Mouse (Mus musculus): ENCODE measurements around the gene Rin3. TPM values are rescaled to one million over a fixed set of nuclear protein-coding genes. Genes with fewer than 3 reads are reported as not detected.

Gene Rin3
- total and polyA plus RNA-seq, 2 experiments from 2014 or later = 1.6 to 3.7 TPM

DNA sequence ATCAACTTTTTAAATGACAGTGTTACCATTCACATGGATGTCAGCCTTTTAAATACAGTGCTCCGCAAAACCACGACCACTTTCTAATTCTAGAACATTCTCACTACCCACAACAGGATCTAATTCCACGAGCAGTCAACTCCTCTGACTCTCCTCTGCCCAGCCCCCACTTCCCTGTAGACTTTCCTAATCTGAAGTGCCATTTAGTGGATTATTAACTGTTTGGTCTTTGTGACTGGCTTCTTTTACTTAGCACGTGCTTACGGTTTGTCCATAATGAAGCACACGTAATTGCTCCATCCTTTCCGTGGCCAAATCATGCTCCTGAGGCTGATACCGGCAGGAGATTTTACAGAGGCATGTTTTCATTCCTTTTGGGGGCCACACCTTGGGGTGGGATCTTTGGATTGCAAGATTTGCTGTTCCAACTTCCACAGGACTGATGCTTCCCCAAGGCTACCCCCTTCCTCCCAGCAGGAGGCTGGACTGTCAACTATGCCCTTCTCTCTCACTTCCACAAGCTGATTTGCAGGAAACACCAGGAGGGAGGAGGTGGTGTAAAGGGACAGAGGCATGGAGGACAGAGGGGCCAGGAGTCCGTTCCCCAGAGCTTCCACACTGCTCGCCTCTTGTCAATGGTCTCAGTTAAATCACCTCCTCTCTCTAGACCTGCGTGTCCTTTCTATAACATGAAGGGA, 139.9 kb downstream of the Rin3 start:
- H3K4me1 ChIP-seq (ENCODE audit: insufficient read depth, low read length) = no peaks in the 10 kb centered on the region
- DNase-seq (ENCODE audit: low spot score) = no peak
- no peak overlapping the region for H3K27ac ChIP-seq (ENCODE audit: low read depth, low read length)
- no peak overlapping the region for H3K4me3 ChIP-seq (ENCODE audit: low read depth, low read length)
- peaks cover 11% of the 10 kb centered on the region for H3K36me3 ChIP-seq (ENCODE audit: insufficient read depth, low read length)
- H3K9ac ChIP-seq (replicated peaks; ENCODE audit: low read length, poor library complexity, severe bottlenecking) = no peak overlapping the region
- WGBS = 91% methylated on average over 11 of the region's 11 CpGs
- no peak for TF ChIP-seq CTCF (IDR thresholded peaks at IDR 0.05)
- H3K4me2 ChIP-seq (ENCODE audit: low read depth, low read length, poor library complexity, severe bottlenecking) = no peak overlapping the region
- ATAC-seq (ENCODE audit: low FRiP score) = no peak
- H3K27me3 ChIP-seq (ENCODE audit: insufficient read depth, low read length) = no peaks in the 10 kb centered on the region
- no peaks in the 10 kb centered on the region for H3K9me3 ChIP-seq (ENCODE audit: low read length)

GRCm38 (mm10) chr12:102423625-102424024, 140.8 kb downstream of the Rin3 start:
- Histone ChIP-seq H3K4me2 (ENCODE audit: low read depth, low read length, poor library complexity, severe bottlenecking) (no peak overlapping the region), H3K9me3 (ENCODE audit: low read length) (no peaks in the 10 kb centered on the region), H3K4me3 (ENCODE audit: low read depth, low read length) (no peak overlapping the region), H3K27ac (ENCODE audit: low read depth, low read length) (no peak overlapping the region), H3K27me3 (ENCODE audit: insufficient read depth, low read length) (no peaks in the 10 kb centered on the region), H3K9ac (replicated peaks; ENCODE audit: low read length, poor library complexity, severe bottlenecking) (no peak overlapping the region), H3K4me1 (ENCODE audit: insufficient read depth, low read length) (no peaks in the 10 kb centered on the region), H3K36me3 (ENCODE audit: insufficient read depth, low read length) (peaks cover 11% of the 10 kb centered on the region)
- ATAC-seq (ENCODE audit: low FRiP score) (no peak), DNase-seq (ENCODE audit: low spot score) (no peak)
- no peak for TF ChIP-seq CTCF (IDR thresholded peaks at IDR 0.05)
- WGBS = 94% methylated on average over 8 of the region's 8 CpGs

DNA sequence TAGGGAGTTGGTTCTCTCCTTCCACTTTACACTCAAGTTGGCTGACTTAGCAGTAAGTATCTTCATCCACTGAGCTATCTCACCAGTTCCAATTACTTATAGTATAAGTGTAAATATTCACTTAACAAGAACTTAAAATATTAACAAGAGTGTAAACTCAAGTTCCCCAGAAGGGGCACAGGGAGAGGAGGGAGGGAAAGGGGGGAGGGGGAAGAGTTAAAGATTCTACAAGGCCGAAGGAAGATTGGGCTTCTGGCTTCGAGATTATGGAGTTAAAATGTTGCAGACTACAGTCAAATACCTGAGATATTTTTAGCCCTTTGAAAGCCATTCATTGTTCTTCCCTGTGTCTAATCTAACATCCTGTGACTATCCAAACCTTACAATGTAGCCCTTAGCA, 141.6 kb downstream of the Rin3 start:
- Histone ChIP-seq H3K4me2 (ENCODE audit: low read depth, low read length, poor library complexity, severe bottlenecking) (no peak overlapping the region), H3K9ac (replicated peaks; ENCODE audit: low read length, poor library complexity, severe bottlenecking) (no peak overlapping the region), H3K27ac (ENCODE audit: low read depth, low read length) (no peak overlapping the region), H3K4me1 (ENCODE audit: insufficient read depth, low read length) (no peaks in the 10 kb centered on the region), H3K9me3 (ENCODE audit: low read length) (no peaks in the 10 kb centered on the region), H3K4me3 (ENCODE audit: low read depth, low read length) (no peak overlapping the region), H3K36me3 (ENCODE audit: insufficient read depth, low read length) (peaks cover 11% of the 10 kb centered on the region), H3K27me3 (ENCODE audit: insufficient read depth, low read length) (no peaks in the 10 kb centered on the region)
- no peak for ATAC-seq (ENCODE audit: low FRiP score)
- no peak for DNase-seq (ENCODE audit: low spot score)
- WGBS = 78% methylated on average over 2 of the region's 2 CpGs
- TF ChIP-seq CTCF (IDR thresholded peaks at IDR 0.05) = no peak

DNA sequence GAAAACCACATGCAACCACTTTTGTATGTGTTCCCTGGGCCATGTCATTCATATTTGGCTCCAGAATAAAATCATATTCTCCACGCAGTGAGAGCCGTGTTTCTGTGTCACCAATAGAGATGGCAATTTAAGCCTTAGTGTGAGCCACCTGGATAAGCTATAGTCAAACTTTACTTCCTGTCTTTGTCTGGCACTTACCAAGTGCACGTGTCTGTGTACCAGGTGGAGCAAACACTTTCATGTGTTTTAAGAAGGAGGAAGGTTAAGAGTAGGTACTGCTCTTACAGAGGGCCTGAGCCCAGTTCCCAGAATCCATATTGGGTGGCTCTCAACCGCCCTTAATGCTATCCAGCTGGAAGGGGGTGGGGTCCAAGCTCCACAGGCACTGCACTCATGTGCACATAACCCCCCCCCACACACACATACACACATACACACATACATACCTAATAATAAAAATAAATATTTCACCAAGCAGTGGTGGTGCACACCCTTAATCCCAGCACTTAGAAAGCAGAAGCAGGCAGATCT, 142.3 kb downstream of the Rin3 start:
- Histone ChIP-seq H3K4me1 (ENCODE audit: insufficient read depth, low read length) (no peaks in the 10 kb centered on the region), H3K4me2 (ENCODE audit: low read depth, low read length, poor library complexity, severe bottlenecking) (no peak overlapping the region), H3K27ac (ENCODE audit: low read depth, low read length) (no peak overlapping the region), H3K27me3 (ENCODE audit: insufficient read depth, low read length) (no peaks in the 10 kb centered on the region), H3K4me3 (ENCODE audit: low read depth, low read length) (no peak overlapping the region), H3K36me3 (ENCODE audit: insufficient read depth, low read length) (peaks cover 11% of the 10 kb centered on the region), H3K9me3 (ENCODE audit: low read length) (no peaks in the 10 kb centered on the region), H3K9ac (replicated peaks; ENCODE audit: low read length, poor library complexity, severe bottlenecking) (no peak overlapping the region)
- DNase-seq (ENCODE audit: low spot score) (no peak), ATAC-seq (ENCODE audit: low FRiP score) (no peak)
- TF ChIP-seq CTCF (IDR thresholded peaks at IDR 0.05) = no peak
- 85% methylated on average over 4 of the region's 4 CpGs for WGBS

GRCm38 (mm10) chr12:102426285-102426684, 143.4 kb downstream of the Rin3 start:
- 97% methylated on average over 7 of the region's 7 CpGs for WGBS
- H3K9ac ChIP-seq (replicated peaks; ENCODE audit: low read length, poor library complexity, severe bottlenecking) = no peak overlapping the region
- peaks cover 11% of the 10 kb centered on the region for H3K36me3 ChIP-seq (ENCODE audit: insufficient read depth, low read length)
- ATAC-seq (ENCODE audit: low FRiP score) (no peak), DNase-seq (ENCODE audit: low spot score) (no peak)
- H3K9me3 ChIP-seq (ENCODE audit: low read length) = no peaks in the 10 kb centered on the region
- H3K4me2 ChIP-seq (ENCODE audit: low read depth, low read length, poor library complexity, severe bottlenecking) = no peak overlapping the region
- no peak for TF ChIP-seq CTCF (IDR thresholded peaks at IDR 0.05)
- no peak overlapping the region for H3K27ac ChIP-seq (ENCODE audit: low read depth, low read length)
- H3K4me1 ChIP-seq (ENCODE audit: insufficient read depth, low read length) = no peaks in the 10 kb centered on the region
- H3K4me3 ChIP-seq (ENCODE audit: low read depth, low read length) = no peak overlapping the region
- no peaks in the 10 kb centered on the region for H3K27me3 ChIP-seq (ENCODE audit: insufficient read depth, low read length)

- no peak overlapping the region for H3K4me3 ChIP-seq (ENCODE audit: low read depth, low read length)
- WGBS = 95% methylated on average over 4 of the region's 5 CpGs
- no peak for ATAC-seq (ENCODE audit: low FRiP score)
Observed at GRCm38 (mm10) chr12:102429656-102430055, 146.8 kb downstream of the Rin3 start.

More at GRCm38 (mm10) chr12:102429656-102430055, 146.8 kb downstream of the Rin3 start:
- no peaks in the 10 kb centered on the region for H3K27me3 ChIP-seq (ENCODE audit: insufficient read depth, low read length)
- H3K36me3 ChIP-seq (ENCODE audit: insufficient read depth, low read length) = no peaks in the 10 kb centered on the region
- H3K4me2 ChIP-seq (ENCODE audit: low read depth, low read length, poor library complexity, severe bottlenecking) = no peak overlapping the region
- no peaks in the 10 kb centered on the region for H3K4me1 ChIP-seq (ENCODE audit: insufficient read depth, low read length)
- no peak overlapping the region for H3K9ac ChIP-seq (replicated peaks; ENCODE audit: low read length, poor library complexity, severe bottlenecking)
- no peak overlapping the region for H3K27ac ChIP-seq (ENCODE audit: low read depth, low read length)
- no peak for DNase-seq (ENCODE audit: low spot score)
- H3K9me3 ChIP-seq (ENCODE audit: low read length) = no peaks in the 10 kb centered on the region
- no peak for TF ChIP-seq CTCF (IDR thresholded peaks at IDR 0.05)
